Mouse (Mus musculus) adrenal gland (tissue): Measurements from ENCODE around the gene Fbf1.

Experiments used
- intact Hi-C: fragments of 180-260 bp; cut with DNase I; formaldehyde crosslinking; loops from one replicate; pipeline ENCODE4 v1.15.1; 2025
- long read RNA-seq, 2 experiments: library from polyadenylated mRNA; unstranded; transcript quantifications; one replicate each; pipeline ENCODE4 v2.0.0; 2020; ENCODE audit warnings: borderline replicate concordance in 1 of 2; ENCODE audit not compliant: insufficient replicate concordance in 1 of 2

The Fbf1 gene
- long read RNA-seq, experiment 1, full-length matches to known transcripts: 1 of 9 reads
- long read RNA-seq, experiment 1, partial matches to known transcripts: 4 of 9 reads
- long read RNA-seq, experiment 1, other reads (novel, unspliced or antisense): 4 of 9 reads
- long read RNA-seq, experiment 2, partial matches to known transcripts: 0 of 3 reads
- long read RNA-seq, experiment 2, other reads (novel, unspliced or antisense): 3 of 3 reads

DNA sequence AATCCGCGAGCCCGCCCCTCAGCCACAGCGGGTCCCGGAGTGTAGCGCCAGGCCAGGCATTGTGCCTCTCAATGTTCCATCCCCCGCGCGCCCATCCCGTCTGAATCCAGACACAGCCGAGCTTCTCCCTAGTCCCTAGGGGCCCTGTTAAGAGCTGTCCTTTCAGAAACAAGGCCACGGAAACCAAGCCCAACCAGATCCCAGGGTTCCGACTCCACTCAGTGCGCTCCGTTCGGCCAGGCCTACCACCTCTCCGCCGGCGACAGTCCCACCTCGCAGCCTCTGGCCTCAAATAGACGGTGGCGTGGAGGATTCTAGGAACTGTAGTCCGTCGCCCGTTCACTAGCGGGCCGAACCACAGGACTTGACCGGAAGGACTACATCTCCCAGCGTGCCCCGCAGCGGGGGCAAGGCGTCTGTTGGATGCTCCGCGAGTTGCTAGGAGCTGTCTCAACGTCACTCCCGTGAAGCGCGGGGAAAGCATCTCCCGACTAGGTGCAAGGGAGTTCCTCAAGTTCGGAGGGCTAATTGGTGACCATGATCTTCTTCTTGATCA lies at the start of gene Fbf1:
Gene Fbf1 (minus strand): TSS at position 283 of the 556 bp plus-strand sequence.
- intact Hi-C loops: no loop called here

DNA sequence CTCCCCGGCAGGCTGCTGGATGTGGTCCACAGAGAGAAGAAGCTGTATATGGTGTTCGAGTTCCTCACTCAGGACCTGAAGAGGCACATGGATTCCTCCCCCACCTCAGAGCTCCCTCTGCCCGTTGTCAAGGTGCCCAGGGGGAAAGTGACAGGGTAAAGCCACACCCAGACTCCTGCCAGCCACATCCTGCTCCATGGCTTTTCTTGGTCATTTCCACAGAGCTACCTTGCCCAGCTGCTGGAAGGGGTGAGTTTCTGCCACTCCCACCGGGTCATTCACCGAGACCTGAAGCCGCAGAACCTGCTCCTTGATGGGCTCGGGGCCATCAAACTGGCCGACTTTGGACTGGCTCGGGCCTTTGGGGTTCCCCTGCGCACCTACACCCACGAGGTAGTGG lies 48.6 kb upstream of the Fbf1 start:
- intact Hi-C loops: no loop called here

DNA sequence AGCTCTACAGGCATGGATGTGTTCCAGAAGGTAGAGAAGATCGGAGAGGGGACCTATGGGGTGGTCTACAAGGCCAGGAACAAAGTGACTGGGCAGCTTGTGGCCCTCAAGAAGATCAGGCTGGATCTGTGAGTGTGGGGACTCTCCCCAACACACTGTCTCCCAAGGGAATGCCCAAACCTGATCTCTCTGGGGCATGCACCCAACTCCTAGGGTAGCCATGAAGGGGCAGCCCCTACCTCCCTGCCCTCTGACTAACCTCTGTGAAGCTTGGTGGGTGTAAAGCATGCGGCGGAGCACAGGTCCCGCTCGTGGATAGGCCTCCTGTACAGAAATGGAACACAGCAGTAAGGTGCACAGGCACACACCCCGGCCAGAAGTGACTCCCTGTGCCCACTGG lies 48.0 kb upstream of the Fbf1 start:
- intact Hi-C loops: no loop called here

DNA sequence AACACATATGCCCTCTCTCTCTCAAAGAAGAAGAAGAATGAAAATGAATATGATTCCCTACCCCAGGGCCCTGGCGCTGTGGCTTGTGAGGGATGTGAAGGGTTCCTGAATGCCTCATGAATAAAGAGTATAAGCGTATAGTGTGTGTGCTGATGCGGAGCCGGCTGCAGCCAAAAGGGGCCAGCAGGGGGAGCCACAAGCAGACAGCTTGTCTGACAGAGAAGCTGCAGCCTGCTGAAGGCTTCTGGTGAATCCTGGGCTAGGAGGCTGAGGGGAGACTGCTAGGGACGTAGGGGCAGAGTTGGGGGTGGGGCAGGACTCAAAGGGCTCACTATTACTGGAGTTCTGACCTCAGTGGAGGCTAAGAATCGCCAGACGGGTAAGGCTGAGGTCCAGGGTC lies 47.2 kb upstream of the Fbf1 start:
- intact Hi-C loops: no loop called here

DNA sequence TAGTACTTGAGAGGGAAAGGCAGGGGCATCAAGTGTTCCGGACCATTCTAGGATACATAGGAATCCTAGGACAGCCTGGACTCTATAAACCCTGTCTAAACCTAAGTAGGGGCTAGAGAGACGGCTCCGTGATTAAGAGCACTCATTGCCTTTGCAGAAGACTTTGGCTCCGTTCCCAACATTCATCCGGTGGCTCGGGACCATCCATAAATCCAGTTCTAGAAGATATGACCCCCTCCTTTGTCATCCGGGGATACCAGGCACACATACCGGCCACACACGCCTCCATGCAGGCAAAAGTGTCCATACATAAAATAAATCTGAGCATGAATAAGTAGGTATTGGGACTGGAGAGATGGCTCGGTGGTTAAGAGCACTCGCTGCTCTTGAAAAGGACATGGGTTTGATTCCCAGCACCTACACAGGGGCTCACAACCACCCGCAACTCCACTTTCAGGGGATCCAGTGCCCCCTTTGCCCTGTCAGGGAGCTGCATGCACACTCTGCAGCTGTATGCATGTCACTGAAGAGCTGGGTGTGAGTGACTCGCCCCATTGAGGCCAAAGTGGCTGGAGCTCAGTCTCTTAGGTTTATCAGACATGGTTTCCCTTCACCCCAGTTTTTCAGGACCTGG lies 46.0 kb upstream of the Fbf1 start:
- intact Hi-C loops: no loop called here

DNA sequence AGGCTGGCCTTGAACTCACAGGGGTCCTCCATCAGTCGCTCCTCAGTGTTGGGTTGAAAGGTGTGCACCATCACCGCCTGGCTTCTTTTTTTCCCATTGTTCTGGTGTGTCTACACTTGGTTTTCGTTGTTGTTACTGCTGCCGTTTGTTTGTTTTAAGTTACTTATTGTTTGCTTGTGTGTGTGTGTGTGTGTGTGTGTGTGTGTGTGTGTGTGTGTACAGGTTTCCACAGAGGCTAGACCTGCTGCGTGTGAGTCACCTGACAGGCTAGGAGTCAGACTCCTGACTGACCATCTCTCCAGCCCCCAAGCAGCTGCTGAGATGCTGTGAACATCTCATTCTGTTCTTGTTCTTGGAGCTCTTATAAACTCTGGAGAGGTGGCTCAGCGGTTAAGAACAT lies 44.9 kb upstream of the Fbf1 start:
- intact Hi-C loops: no loop called here

DNA sequence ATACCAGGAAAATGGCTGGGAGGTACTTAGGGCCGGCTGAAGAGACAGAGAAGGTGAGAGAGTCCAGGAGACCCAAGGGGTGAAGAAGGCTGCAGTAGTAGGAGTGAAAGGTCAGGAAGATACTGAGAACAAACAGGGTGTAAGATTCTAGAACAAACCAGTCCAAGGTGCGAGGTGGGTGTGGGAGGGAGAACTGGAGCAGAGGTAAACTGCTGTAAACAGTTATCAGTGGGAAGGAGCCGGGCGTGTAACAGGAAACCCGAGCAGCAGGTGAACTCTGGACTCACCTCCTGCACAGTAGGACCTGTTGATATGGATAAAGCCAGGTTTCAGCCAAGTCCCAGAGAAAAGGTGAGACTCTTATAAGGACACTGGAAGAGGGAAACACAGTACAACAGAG lies 42.7 kb upstream of the Fbf1 start:
- intact Hi-C loops: no loop called here

DNA sequence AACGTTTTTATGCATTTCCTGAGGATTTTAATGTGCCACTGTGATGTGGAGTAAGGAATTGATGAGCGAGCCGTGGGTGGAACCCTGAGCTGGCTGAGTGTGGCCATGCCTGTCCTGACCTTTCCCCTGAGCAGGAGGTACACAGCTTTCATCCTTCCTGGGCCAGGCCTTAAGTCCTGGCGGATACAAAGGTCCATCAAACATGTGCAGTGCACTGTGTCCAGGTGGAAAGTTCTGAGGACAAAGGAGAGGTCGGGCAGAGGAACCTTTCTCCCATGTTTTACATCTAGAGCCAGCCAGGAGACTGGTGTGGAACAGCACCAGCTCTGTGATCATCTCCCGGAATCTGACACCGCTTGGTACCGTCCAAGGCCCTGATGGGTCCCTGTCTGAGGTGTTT lies 41.3 kb upstream of the Fbf1 start:
- intact Hi-C loops: no loop called here

DNA sequence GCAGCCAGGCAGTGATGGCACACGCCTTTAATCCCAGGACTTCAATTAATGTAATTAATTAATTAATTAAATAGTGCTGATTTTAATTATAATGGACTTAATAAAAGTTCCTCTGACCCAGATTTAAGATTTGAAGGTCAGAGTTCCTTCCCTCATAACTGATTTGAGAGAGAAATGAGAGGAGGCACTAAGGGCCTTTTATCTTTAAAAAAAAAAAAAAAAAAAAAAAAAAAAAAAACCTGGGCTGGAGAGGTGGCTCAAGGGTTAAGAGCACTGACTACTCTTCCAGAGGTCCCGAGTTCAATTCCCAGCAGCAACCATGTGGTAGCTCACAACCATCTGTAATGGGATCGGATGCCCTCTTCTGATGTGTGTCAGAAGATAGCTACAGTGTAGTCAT lies 40.7 kb upstream of the Fbf1 start:
- intact Hi-C loops: no loop called here

DNA sequence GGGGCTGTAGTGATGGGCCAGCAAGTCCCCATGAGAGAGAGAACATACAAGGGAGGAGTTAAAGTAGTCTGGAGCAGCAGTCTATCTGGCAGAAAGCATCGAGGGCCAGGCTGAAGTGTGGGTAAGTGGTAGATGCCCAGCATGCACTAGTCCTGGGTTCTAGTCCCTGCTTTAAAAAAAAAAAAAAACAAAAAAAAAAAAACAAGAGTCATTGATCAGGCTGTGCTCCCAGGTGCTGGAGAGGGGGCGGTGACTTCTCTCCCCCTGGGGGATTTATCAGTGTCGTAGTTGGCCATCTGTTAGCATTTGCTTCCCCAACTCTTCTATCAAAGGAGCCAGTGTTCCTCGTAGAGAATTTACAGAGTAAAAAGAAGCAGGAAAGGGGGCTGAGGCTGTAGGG lies 38.7 kb upstream of the Fbf1 start:
- intact Hi-C loops: no loop called here

DNA sequence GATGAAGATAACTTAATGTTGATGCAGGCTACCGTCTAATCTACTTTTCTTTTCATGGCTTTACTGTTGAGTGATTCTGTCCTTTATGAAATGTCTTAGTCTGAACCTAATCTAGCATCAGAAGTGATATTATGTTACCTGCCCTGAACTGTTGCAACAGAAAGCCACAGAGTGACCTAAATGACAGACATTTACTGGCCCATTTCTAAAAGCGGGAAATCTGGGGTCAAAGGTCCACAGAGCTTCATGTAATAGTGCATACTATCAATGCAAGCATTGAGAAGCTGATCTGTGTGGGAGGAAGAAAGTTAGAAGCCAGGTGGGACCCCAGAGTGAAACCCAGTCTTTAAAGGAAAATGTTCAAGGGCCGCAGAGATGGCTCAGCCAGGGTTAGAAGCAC lies 35.2 kb upstream of the Fbf1 start:
- intact Hi-C loops: no loop called here

DNA sequence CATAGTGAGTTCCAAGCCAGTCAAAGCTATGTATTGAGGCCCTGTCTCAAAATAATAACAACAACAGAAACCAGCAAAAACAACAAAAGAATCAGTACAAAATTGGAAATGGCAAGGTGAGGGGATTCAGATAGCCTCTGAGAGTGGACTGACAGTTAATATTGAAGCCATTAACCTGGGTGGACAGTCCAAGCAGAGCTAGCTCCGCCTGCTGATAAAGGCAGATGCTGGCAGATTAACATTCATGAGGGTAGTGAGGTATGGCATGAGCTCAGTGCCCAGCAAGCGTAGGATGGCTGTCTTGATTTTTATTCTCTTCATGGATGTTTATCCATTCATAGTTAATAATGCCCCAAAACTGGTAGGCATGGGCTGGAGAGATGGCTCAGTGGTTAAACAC lies 33.2 kb upstream of the Fbf1 start:
- intact Hi-C loops: no loop called here

DNA sequence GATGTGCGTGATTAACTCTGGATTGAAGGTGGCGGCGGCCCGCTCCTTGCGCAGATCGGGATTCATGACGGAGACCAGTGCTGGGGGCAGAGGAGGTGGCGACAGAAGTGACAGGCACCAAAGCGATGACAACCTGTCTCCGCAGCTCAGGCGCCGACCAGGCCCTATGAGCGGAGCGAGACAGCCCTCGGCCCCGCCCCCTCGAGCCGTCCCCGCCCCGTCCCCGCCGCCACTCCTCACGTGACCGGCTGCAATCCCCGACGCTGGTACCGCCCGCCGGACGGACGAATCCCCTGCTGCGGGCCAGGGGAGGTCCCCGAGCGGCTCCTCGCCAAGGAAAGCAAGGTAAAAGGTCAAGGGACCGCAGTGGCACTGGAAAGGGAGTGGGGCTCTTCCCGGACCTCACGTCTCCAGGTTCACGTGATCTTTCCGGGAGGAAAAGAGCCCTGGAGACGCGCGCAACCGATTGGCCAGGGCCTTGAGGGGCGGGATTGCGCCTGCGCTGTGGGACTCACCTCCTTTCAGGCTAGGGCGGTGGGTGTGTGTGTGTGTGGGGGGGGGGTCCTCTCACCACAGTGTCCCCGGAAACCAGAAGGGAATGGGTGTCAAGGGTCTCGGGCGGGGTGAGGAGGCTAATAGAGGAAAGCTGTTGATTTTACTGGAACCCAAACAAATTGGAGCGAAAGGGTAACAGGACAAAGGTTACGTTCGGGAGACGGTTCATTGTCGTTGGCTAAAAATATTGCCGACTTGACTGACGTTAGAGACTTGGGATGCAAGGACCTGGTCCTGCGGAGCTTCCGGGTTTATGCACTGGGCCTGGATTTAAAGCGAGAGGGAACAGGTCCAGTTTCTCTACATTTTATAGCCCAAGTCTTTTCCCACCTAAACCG lies 30.9 kb upstream of the Fbf1 start, which contains the start of the genes Ten1 and Acox1:
Gene Ten1 (plus strand): TSS at position 217 of the 893 bp plus-strand sequence.
Gene Acox1 (minus strand): TSS at position 407 of the 893 bp plus-strand sequence.
- intact Hi-C loops: no loop called here

DNA sequence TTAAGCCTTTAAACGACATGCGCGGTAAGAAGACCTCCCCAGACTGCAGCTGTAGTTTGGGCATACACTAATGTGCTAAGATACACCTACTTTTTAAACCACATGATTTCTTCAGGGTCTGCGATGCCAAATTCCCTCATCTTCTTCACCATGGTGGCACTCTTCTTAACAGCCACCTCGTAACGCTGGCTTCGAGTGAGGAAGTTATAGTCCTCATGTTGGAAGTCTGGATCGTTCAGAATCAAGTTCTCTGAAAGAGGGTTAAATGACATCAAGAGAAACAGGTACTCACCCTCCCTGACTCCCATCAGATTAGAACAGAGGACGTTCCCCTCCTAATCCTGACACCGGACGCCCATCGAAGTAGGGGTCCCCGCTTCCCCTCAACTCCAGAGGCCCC lies 30.2 kb upstream of the Fbf1 start:
- intact Hi-C loops: no loop called here

DNA sequence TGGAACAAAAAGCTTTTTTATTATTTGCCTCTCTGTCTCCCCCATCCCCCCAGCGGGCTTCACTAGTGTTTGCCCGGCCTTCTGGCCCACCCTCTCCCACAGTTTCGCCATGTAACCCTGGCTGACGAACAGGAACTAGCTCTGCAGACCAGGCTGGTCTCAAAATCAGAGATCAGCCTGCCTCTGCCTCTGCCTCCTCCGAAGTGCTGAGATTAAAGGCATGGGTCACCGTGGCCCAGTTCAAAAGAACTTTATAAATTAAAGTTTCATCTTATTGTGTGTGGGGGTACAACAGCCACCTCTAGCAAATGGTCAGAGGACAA lies 29.6 kb upstream of the Fbf1 start:
- intact Hi-C loops: no loop called here

DNA sequence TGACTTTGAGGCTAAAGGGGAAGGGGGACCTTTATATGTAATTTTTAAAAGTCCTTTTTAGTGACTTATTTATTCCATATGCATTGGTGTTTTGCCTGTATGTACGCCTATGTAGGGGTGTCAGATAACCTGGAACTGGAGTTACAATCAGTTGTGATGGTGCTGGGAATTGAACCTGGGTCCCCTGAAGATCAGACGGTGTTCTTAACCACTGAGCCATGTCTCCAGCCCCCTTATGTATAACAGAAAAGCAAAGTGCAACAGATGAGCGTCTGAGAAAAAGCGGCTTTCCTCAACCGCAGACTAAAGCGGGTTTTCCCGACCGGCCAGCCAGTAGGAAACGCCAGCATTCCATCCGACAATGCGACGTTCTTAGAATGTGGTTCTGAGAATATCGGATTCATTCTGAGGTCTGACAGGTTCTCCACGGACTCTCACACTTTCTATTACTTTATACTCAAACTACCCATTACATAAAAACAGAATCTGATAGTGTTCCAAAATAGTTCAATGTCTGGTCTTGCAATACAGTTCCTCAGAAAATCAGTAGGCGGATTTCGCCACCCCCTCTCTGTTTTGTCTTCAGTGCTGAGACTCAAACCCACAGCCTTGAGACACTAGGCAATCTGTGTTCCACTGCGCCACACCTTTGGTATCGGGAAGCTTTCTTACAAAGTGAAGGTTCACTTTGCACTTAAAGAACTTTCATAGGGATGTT lies 29.1 kb upstream of the Fbf1 start:
- intact Hi-C loops: no loop called here

DNA sequence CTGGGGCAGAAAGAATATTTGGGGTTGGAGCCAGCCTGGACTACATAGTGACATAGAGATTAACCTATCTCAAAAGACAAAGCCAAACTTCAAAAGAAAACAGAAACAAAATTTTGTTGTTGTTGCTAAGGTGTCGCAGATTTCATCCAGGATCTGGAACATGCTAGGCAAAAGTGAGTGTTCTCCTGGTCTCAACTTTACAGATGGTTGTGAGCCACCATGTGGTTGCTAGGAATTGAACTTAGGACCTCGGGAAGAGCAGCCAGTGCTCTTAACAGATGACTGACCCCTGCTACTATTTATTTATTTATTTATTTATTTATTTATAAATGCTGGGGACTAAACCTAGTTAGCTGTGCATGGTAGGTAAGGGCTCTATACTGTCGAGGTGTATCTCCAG lies 28.4 kb upstream of the Fbf1 start:
- intact Hi-C loops: no loop called here

DNA sequence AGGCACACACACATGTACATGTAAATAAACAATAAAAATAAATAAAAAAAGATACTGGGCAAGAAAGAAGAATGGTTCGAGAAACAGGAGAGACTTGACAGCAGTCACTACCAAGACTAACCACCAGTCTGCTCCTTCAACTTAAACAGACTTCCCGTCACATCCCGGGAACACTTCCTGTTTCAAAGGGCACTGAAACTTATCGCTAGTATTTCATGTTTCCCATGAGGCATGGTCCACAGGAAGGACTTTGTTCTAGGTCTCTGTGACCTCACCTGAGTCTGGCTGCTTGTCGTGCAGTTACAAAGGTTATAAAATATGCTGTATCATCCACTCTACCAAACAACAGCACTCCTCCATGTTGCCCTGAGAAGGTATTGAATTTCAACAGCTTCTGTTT lies 27.3 kb upstream of the Fbf1 start:
- intact Hi-C loops: no loop called here

DNA sequence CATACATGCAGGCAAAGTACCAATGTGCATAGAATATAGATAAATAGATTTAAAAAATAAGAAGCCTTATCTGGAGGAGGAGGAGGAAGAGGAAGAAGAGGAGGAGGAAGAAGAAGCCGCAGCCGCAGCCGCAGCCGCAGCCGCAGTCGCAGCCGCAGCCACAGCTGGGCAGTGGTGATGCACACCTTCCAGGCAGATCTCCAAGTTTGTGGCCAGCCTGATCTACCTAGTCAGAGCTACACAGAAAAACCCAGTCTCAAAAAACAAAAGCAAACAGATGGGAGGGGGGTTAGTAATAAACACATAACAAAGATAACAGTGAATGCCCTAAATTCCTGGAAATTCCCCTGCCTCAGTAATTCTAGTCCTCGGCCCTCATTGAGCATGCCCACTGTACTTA lies 26.7 kb upstream of the Fbf1 start:
- intact Hi-C loops: no loop called here

DNA sequence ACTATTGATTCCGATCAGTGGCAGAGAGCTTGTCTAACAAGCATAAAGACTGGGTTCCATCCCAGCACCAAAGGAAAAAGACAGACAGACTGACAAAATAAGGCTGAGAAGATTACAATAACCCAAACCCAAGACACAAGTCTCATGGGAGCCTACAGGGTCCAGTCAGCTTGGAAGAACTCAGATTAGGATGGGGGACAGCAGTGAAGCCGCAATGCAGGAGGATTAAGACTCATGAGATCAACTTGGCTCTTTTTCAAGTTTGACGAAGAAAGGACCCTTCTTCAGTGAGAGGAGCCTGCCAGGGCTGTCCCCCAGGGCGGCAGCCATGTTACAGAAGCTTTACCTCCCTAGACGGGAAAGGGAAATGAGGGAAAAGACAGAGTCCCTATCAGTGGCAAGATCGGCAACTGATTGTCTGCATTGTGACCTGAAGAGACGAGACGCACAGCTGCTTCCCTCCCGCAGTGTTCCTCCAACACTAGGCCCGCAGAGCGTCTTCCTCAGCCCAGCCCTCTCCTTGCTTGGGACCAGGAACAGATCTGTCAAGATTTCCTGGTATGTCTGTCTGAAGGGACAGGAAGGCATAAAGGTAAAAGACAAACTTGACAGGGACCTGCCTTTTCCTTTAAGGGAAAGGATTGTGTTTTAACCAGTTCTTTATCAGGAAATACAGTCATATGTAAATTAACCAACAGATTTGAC lies 19.4 kb upstream of the Fbf1 start:
- intact Hi-C loops: no loop called here

DNA sequence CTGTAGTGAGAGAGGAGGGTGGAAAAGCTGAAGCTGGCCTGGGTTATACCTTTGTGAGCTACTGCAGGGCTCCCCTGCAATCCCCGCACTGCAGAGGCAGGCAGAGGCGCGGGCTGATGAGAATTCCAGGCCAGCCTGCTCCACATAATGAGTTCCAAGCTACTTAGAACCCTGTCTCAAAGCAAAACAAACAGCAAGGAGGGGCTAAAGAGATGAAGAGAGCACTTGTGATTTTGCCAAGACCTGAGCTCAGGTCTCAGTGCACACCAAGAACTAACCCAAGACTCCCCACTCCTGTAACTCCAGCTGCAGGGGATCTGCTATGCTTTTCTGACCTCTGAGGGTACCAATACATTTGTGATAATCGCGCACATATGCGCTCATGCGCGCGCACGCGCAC lies 18.4 kb upstream of the Fbf1 start:
- intact Hi-C loops: no loop called here
